Mouse (Mus musculus): Measurements from ENCODE around the gene Znrd1. TPM values are rescaled to one million over a fixed set of nuclear protein-coding genes. Genes with fewer than 3 reads are reported as not detected.

Gene Znrd1
- 36.9 and 37.2 TPM in 2 replicates for polyA plus RNA-seq (2012; rRNA removed)

DNA sequence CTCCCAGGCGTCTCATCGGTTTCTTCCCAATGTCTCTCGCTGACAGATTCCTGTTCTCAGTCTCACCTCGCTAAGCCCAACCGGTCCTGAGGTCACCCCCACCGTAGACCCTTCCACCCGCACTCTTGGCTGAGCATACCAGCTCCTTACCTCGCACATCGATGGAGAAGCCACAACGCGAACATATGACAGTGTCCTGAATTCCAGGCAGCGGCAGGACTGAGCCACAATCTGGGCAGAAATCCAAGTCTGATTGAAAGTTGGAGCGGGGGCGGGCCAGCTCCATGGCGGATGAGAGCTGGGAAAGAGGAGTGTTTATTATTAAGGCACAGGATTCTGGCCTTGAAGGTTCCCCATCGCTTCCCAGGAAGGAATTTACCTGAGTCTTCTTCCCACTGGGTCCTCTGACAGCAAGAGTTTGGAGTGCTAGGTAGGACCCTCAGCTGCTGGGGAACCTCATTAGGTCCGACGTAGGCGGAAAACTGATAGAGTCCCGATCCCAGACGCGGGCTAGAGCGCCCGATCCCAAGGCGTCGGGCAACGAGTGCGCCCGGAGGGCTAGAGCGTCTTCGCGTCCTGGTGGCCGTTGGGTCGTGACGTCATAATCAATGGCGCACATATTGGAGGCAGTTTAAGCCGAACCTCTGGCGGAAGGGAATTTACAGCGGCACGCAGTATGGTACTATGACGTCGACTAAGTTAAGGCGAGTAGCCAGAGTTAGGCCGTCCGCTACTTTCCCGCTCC lies at the start of gene Znrd1, which contains the start of gene Znrd1as:
Gene Znrd1 (minus strand): TSS at position 561 of the 745 bp plus-strand sequence.
Gene Znrd1as (plus strand): TSS at position 594 of the 745 bp plus-strand sequence.
- Histone ChIP-seq H3K4me3 (ENCODE audit: insufficient read depth, low read length) (peak within 1 kb of the TSS; percentile 91), H3K4me1 (ENCODE audit: control insufficient read depth, insufficient read depth, low read length) (peaks cover 2% of the 10 kb centered on the region; the same call in 1 of the 2 replicates), H3K27ac (ENCODE audit: insufficient read depth, low read length) (peak within 1 kb of the TSS; percentile 39)
- TF ChIP-seq CTCF (IDR thresholded peaks at IDR 0.05; ENCODE audit: extremely low read depth, insufficient read depth, low read length) (no peak), POLR2A (IDR thresholded peaks at IDR 0.05; ENCODE audit: extremely low read depth, insufficient read depth, low read length) (peak; percentile 74)

DNA sequence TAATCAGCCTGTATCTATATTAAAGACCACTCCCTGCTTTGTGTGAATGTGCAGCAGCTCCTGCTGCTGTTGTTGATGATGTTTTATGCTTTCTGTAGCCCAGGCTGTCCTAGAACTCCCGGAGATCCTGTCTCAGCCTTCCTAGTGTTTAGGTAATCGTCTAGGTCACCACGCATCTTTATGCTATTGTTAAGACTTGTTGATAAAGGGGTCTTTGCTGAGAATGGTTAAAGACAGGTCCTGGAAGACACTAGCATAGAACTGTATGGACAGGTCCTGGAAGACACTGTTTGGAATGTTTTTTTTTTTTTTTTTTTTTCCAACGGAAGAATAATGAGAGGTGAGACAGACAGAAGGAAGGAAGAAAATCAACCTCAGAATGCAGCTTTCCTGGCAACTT lies 45.0 kb upstream of the Znrd1 start:
- Histone ChIP-seq H3K4me1 (ENCODE audit: control insufficient read depth, insufficient read depth, low read length) (no peaks in the 10 kb centered on the region; the same call in 1 of the 2 replicates), H3K27ac (ENCODE audit: insufficient read depth, low read length) (no peak overlapping the region), H3K4me3 (ENCODE audit: insufficient read depth, low read length) (peak overlapping the region; percentile 60; the same call in 1 of the 2 replicates)
- TF ChIP-seq POLR2A (IDR thresholded peaks at IDR 0.05; ENCODE audit: extremely low read depth, insufficient read depth, low read length) (no peak), CTCF (IDR thresholded peaks at IDR 0.05; ENCODE audit: extremely low read depth, insufficient read depth, low read length) (no peak)

GRCm38 (mm10) chr17:37002364-37003330 lies 44.3 kb upstream of the Znrd1 start:
- H3K27ac ChIP-seq (ENCODE audit: insufficient read depth, low read length), result no peak overlapping the region

DNA sequence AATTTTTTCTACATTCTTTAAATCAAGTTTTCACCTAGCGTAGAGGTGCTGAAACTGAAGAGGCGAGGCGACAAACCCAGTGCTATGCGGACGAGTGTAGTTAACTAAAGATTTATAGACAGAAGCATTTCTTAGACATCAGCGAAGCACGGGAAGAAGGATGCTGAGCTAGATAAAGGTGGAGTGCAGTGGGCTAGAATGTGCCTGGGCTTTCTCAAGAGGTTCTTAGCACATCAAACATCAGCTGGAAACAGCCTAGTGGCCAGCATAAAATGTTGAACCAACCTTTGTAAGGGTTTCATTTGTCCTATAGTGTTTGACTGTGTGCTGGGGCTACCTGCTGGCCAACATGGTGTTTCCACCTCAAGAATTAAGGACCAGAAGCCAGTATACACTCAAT lies 42.5 kb upstream of the Znrd1 start, which contains the start of gene Zfp57:
Gene Zfp57 (plus strand): TSS at position 301 of the 400 bp plus-strand sequence.
- H3K27ac ChIP-seq (ENCODE audit: insufficient read depth, low read length), result no peak within 1 kb of the TSS
- H3K4me3 ChIP-seq (ENCODE audit: insufficient read depth, low read length), result no peak within 1 kb of the TSS; the same call in 1 of the 2 replicates
- no peak for TF ChIP-seq CTCF (IDR thresholded peaks at IDR 0.05; ENCODE audit: extremely low read depth, insufficient read depth, low read length)
- TF ChIP-seq POLR2A (IDR thresholded peaks at IDR 0.05; ENCODE audit: extremely low read depth, insufficient read depth, low read length), result no peak
- no peaks in the 10 kb centered on the region; the same call in 1 of the 2 replicates for H3K4me1 ChIP-seq (ENCODE audit: control insufficient read depth, insufficient read depth, low read length)

More at GRCm38 (mm10) chr17:37002364-37003330, 44.3 kb upstream of the Znrd1 start:
- no peak for TF ChIP-seq CTCF (IDR thresholded peaks at IDR 0.05; ENCODE audit: extremely low read depth, insufficient read depth, low read length)
- TF ChIP-seq POLR2A (IDR thresholded peaks at IDR 0.05; ENCODE audit: extremely low read depth, insufficient read depth, low read length), result no peak
- Histone ChIP-seq H3K4me1 (ENCODE audit: control insufficient read depth, insufficient read depth, low read length) (no peaks in the 10 kb centered on the region; the same call in 1 of the 2 replicates), H3K4me3 (ENCODE audit: insufficient read depth, low read length) (peak overlapping the region; percentile 60)

DNA sequence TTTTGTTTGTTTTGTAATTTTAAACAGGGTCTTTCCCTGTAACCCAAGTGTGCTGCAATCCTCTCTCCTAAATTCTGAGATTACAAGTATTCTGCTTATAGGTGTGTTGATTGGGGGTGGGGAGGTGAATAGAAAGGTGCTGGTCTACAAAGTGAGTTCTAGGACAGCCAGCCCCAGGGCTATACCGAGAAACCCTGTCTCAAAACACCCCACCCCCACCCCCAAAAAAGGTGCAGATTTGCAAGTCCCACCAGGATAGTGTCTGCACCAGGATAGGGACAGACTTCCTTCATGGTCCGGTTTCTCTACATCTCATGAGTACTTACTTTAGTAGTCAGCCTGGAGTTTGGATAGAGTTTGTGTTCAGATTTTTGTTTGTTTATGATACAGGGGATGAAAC lies 40.1 kb upstream of the Znrd1 start:
- no peak overlapping the region for H3K4me3 ChIP-seq (ENCODE audit: insufficient read depth, low read length)
- no peak overlapping the region for H3K27ac ChIP-seq (ENCODE audit: insufficient read depth, low read length)
- no peak for TF ChIP-seq POLR2A (IDR thresholded peaks at IDR 0.05; ENCODE audit: extremely low read depth, insufficient read depth, low read length)
- no peak for TF ChIP-seq CTCF (IDR thresholded peaks at IDR 0.05; ENCODE audit: extremely low read depth, insufficient read depth, low read length)
- H3K4me1 ChIP-seq (ENCODE audit: control insufficient read depth, insufficient read depth, low read length), result no peaks in the 10 kb centered on the region; the same call in 1 of the 2 replicates

DNA sequence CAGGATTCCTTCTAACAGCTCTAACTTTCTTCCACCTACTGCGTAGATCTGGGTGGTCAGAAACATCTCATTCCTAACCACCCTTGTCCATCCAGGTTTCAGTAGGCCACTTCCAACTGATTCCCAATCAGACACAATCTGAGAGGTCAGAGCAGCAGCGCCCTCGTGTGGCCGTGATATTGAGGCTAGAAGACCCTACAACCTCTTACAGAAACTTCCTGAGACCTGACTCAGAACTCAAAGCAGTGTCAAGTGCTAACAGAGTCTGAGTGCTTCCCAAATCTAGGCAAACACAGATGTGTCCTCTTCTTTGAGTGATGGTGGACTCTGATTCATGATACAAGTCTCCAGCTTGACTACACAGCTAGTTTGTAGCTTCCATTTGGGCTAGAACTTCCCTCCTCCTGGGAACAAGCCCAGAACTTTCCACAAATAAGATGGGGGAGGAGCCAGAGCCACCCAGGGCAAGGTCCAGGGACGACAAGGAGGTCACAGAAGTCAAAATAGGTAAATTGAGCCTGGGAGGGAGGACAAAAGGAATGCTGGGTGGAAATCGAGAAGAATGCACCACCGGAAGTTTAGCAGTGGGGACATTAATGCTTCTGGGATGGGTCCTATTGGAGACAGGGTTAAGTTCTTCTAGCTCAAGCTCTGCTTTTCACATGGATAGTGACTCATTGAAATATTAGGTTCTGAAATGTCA lies 38.8 kb upstream of the Znrd1 start:
- Histone ChIP-seq H3K4me3 (ENCODE audit: insufficient read depth, low read length) (no peak overlapping the region), H3K27ac (ENCODE audit: insufficient read depth, low read length) (no peak overlapping the region), H3K4me1 (ENCODE audit: control insufficient read depth, insufficient read depth, low read length) (peaks cover 1% of the 10 kb centered on the region; the same call in 1 of the 2 replicates)
- no peak for TF ChIP-seq POLR2A (IDR thresholded peaks at IDR 0.05; ENCODE audit: extremely low read depth, insufficient read depth, low read length)
- TF ChIP-seq CTCF (IDR thresholded peaks at IDR 0.05; ENCODE audit: extremely low read depth, insufficient read depth, low read length), result peak; percentile 70

GRCm38 (mm10) chr17:36995448-36995847 lies 37.1 kb upstream of the Znrd1 start:
- H3K4me3 ChIP-seq (ENCODE audit: insufficient read depth, low read length), result no peak overlapping the region
- H3K27ac ChIP-seq (ENCODE audit: insufficient read depth, low read length), result no peak overlapping the region
- no peak for TF ChIP-seq POLR2A (IDR thresholded peaks at IDR 0.05; ENCODE audit: extremely low read depth, insufficient read depth, low read length)
- peaks cover 3% of the 10 kb centered on the region; the same call in 1 of the 2 replicates for H3K4me1 ChIP-seq (ENCODE audit: control insufficient read depth, insufficient read depth, low read length)

GRCm38 (mm10) chr17:36994528-36994927 lies 36.2 kb upstream of the Znrd1 start:
- TF ChIP-seq POLR2A (IDR thresholded peaks at IDR 0.05; ENCODE audit: extremely low read depth, insufficient read depth, low read length) (no peak), CTCF (IDR thresholded peaks at IDR 0.05; ENCODE audit: extremely low read depth, insufficient read depth, low read length) (no peak)
- Histone ChIP-seq H3K4me3 (ENCODE audit: insufficient read depth, low read length) (no peak overlapping the region), H3K4me1 (ENCODE audit: control insufficient read depth, insufficient read depth, low read length) (peaks cover 3% of the 10 kb centered on the region; the same call in 1 of the 2 replicates), H3K27ac (ENCODE audit: insufficient read depth, low read length) (no peak overlapping the region)
